Mouse (Mus musculus): ENCODE data around the gene Stpg2.

- TF ChIP-seq POLR2A (IDR thresholded peaks at IDR 0.05; ENCODE audit: borderline replicate concordance, low read depth, low read length) (no peak), CTCF (IDR thresholded peaks at IDR 0.05; ENCODE audit: low read depth, low read length) (no peak)
Measured at GRCm38 (mm10) chr3:139245219-139245618, 39.7 kb downstream of the Stpg2 start.
